Mouse (Mus musculus) spleen, adult 2 months (tissue): ENCODE results near the gene Castor1. TPM values are rescaled to one million over a fixed set of nuclear protein-coding genes. Genes with fewer than 3 reads are reported as not detected.

ENCODE experiments used
- DNase-seq, 2 experiments: peaks; one replicate each; pipeline versions ENCODE4 v3.0.0 to v3.0.0-alpha.2; 2012 to 2021; ENCODE audit warnings: low spot score in 2 of 2, low read depth in 1 of 2
- H3K27ac ChIP-seq: fragments of 200-500 bp; 2 replicates; pipeline ENCODE4 v1.5.1; 2012; ENCODE audit warnings: low read length, inconsistent platforms; ENCODE audit not compliant: insufficient read depth
- H3K27me3 ChIP-seq: fragments of 200-500 bp; 2 replicates; pipeline ENCODE4 v1.6.1; 2012; ENCODE audit warnings: mild to moderate bottlenecking, moderate library complexity, low read length, inconsistent platforms; ENCODE audit not compliant: control insufficient read depth, insufficient read depth
- H3K36me3 ChIP-seq: fragments of 200-500 bp; 2 replicates; pipeline ENCODE4 v1.6.1; 2012; ENCODE audit warnings: mild to moderate bottlenecking, low read length, inconsistent platforms; ENCODE audit not compliant: control insufficient read depth, insufficient read depth
- H3K4me1 ChIP-seq: fragments of 200-500 bp; 2 replicates; pipeline ENCODE4 v1.6.1; 2011; ENCODE audit warnings: inconsistent platforms; ENCODE audit not compliant: control insufficient read depth, insufficient read depth, insufficient read length
- H3K4me3 ChIP-seq: fragments of 200-500 bp; 2 replicates; pipeline ENCODE4 v1.5.1; 2011; ENCODE audit warnings: mild to moderate bottlenecking, inconsistent platforms; ENCODE audit not compliant: insufficient read depth, insufficient read length; ENCODE audit errors: extremely low read depth
- CTCF ChIP-seq: fragments of 200-500 bp; IDR thresholded peaks from 2 replicates; pipeline ENCODE4 v1.5.1; 2011; ENCODE audit warnings: mild to moderate bottlenecking, inconsistent platforms; ENCODE audit not compliant: insufficient read depth, insufficient read length, insufficient replicate concordance; ENCODE audit errors: extremely low read depth
- POLR2A ChIP-seq: fragments of 200-500 bp; IDR thresholded peaks from 2 replicates; pipeline ENCODE4 v1.6.1; 2011; ENCODE audit warnings: low read depth, low read length, inconsistent platforms
- WGBS: fragments of 180-500 bp; shearing (Covaris S2); methylation state at CpG from one replicate; pipeline ENCODE4 v1.1.7; 2018; 5-methylcytosine and 5-hydroxymethylcytosine counted together
- polyA plus RNA-seq: library from polyadenylated mRNA; depleted of rRNA; stranded (reverse); fragments of >200 nt; gene quantifications from 2 replicates; pipeline ENCODE4 v1.2.3, GENCODE M21; 2012

Castor1 gene
- polyA plus RNA-seq, 1 experiment, result 9.9 TPM

DNA sequence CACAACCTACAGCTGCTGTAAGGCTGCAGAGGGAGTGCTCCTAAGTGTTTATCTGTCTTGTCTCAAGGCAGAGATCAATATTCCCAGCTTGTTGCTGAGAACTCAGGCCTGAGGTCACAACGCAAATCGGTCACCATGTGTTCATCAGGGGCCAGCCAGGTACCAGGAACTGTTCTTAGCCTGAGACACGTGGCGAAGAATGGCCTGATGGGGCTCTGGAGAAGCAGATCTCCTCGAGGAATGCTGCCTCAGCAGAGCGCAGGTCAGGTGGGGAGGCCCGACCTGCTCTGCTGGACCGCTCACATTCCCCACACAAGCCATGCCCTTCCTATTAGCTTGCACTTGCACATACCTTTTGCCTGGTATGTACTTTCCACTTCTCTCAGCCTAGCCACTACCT, 21.4 kb upstream of the Castor1 start:
- Histone ChIP-seq H3K27ac (no peak overlapping the region), H3K4me1 (peaks cover 37% of the 10 kb centered on the region), H3K27me3 (no peaks in the 10 kb centered on the region), H3K4me3 (no peak overlapping the region), H3K36me3 (no peaks in the 10 kb centered on the region)
- 92% methylated on average over 8 of the region's 8 CpGs for WGBS
- no peak for TF ChIP-seq POLR2A
- no peak for TF ChIP-seq CTCF
- no peak for DNase-seq

DNA sequence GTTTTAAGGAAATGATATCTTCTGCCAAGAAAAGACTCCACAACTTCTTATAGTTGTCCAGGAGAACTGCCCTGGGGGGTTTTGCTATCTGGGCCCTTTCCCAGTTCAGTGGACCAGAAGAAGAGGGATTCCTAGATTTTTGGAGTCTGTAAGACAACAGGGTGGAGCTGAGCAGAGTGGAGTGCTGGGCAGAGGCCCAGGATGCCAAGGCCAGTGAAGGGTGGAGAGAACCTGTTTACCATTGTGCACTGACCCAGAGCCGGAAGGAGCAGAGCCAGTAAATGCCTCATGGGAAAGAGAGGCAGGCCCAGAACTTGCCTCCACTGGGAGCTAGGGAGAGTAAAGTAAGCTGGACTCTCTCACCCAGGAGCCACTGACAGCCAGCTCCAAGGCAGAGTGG, 20.3 kb upstream of the Castor1 start:
- Histone ChIP-seq H3K36me3 (no peaks in the 10 kb centered on the region), H3K27me3 (no peaks in the 10 kb centered on the region), H3K4me1 (peaks cover 43% of the 10 kb centered on the region), H3K27ac (peak overlapping the region; percentile 39; the same call in 1 of the 2 replicates), H3K4me3 (no peak overlapping the region)
- 53% methylated on average over 1 of the region's 1 CpGs for WGBS
- TF ChIP-seq CTCF (no peak), POLR2A (no peak)
- no peak for DNase-seq

DNA sequence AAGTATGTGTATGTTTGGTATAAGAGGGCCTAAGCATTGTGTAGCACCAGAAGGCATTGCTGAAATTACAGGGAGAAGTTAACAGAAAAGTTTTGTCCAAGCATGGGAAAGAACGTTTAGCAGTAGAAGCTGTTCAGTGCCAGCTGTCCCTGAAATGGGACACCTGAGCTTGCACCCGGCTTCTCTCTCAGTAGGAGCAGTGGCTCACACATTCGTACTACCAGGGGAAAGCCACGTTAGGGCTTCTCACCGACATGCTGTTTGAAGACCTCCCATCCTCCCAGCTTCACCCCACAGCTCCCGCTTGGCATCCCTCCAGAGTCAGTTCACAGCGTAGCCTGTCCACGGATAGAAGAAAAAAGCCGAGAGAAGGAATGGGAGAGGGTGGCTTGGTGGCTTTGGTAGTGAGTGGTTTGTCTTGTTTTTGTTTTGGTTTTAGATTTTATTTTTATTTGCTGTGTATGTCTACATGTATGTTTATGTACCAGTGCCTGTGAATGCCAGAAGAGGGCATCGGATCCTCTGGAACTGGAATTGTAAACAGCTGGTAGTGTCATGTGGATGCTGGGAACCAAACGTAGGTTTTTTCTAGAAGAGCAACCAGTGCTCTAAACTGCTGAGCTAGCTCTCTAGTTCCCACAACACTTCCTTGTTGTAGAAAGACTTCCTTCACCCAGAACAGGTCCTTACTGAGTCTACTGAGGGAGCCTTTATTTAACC, 15.9 kb upstream of the Castor1 start:
- peaks cover 25% of the 10 kb centered on the region for H3K4me1 ChIP-seq
- WGBS, result 79% methylated on average over 11 of the region's 11 CpGs
- TF ChIP-seq CTCF (no peak), POLR2A (no peak)
- H3K27me3 ChIP-seq, result no peaks in the 10 kb centered on the region
- no peak for DNase-seq
- H3K4me3 ChIP-seq, result no peak overlapping the region
- H3K27ac ChIP-seq, result peak overlapping the region; percentile 57
- H3K36me3 ChIP-seq, result peaks cover 4% of the 10 kb centered on the region

DNA sequence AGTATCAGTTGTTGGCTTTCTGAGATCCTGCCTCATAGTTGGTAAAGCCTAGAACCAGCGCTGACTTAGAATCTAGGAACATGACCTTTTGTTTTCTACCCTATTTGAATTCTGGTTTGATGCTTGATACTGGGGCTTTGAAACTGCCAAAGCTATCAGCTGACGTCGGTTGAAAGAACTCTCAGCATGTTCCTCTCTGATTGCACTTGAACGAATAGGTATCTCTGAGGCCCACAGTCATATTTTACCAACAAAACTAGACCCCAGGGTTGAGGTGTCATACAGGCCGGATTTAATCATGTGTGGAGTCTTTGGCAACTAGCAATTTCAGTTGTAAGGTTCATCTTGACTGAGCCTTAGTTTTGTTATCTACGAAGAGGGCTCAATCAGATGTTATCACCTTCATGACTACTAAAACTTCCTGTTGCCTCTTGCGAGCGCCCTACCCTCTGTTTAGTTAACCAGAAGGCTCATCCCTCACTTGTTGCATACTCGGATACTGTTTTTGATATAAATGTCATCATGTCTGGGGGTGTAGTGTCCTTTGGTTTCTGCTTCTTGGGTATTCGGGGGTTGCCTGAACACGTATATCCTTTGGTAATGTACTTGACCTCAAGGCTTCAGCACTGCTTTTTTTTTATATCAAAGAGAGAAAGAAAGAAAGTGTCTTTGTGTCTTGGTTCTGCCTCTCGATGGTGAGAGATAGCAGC, 14.9 kb upstream of the Castor1 start:
- Histone ChIP-seq H3K4me3 (no peak overlapping the region), H3K36me3 (peaks cover 6% of the 10 kb centered on the region), H3K27ac (peak overlapping the region; percentile 91), H3K4me1 (peaks cover 15% of the 10 kb centered on the region), H3K27me3 (no peaks in the 10 kb centered on the region)
- TF ChIP-seq POLR2A (no peak), CTCF (no peak)
- DNase-seq, result no peak
- 61% methylated on average over 12 of the region's 12 CpGs for WGBS

DNA sequence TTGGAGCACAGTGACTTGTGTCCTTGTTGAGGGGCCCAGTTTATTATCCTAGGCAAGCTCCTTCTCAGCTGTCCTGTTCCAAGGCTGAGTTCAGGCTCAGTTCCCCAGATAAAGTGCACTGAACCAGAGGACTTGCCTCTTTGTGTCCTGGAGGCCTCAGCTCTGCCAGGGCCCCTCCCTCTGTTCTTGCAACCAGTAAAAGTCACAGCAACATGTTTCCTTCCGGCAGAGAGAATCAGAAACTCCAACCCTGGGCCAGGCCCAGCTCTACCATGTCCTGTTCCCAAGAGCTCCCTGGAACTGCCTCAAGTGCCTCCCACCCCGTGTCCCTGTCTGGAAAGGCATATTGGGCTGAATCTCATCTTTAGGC, 14.3 kb upstream of the Castor1 start:
- Histone ChIP-seq H3K4me1 (peaks cover 13% of the 10 kb centered on the region), H3K27ac (peak overlapping the region; percentile 91), H3K27me3 (no peaks in the 10 kb centered on the region), H3K36me3 (peaks cover 11% of the 10 kb centered on the region), H3K4me3 (no peak overlapping the region)
- peak in 1 of 2 experiments; percentile 42 for DNase-seq
- 25% methylated on average over 2 of the region's 2 CpGs for WGBS
- TF ChIP-seq CTCF (no peak), POLR2A (peak; percentile 3; the same call in 1 of the 2 replicates)

DNA sequence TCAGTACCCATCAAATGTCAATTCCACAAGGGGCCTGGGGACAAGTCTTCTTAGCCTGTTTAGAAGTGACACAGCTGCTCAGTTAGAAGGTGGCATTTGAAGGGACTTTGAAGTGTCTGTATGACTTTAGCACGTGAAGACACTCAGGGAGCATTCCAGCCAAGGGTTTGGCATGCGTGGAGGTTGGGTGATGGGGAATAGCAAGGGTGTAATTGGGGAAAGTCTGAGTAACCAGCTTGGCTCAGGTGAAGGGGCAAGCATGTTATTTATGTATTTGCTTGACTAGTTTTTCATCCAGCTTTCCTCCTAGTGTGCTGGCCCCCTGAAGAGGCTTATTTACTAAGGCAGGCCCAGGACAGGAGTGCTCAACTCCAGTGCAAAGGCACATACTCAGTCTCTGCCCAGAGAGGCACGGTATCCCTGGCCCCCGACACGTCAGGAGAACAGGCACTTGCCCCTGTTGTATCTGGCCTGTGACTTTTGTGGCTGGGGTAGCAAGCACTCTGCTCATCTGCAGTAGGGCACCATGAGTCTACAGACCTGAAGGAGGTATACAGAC, 12.8 kb upstream of the Castor1 start:
- WGBS, result 94% methylated on average over 5 of the region's 5 CpGs
- TF ChIP-seq CTCF (no peak), POLR2A (no peak)

DNA sequence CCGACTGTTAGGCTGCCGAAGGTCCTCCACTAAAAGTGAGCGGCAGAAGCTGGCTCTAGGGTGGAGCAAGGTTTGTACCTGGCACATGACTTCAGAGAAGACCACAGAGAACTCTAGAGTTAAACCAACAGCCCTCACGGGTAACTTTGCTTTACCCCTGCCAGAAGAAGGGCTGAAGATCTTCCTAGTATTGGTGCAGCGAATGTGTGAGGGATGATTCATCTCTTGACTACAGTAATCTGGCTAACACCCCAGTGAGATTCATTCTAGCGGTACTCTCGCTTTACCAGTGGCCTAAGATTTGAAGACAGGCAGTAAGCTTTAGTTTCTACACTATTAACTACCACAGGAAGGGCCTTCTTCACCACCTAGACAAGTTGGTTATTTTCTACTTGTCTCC, 12.1 kb upstream of the Castor1 start:
- Histone ChIP-seq H3K27ac (peak overlapping the region; percentile 61; the same call in 1 of the 2 replicates), H3K4me1 (peaks cover 13% of the 10 kb centered on the region), H3K27me3 (no peaks in the 10 kb centered on the region), H3K4me3 (no peak overlapping the region), H3K36me3 (peaks cover 16% of the 10 kb centered on the region)
- DNase-seq, result no peak
- TF ChIP-seq CTCF (no peak), POLR2A (no peak)
- 67% methylated on average over 7 of the region's 7 CpGs for WGBS

More for the DNA sequence above, 12.8 kb upstream of the Castor1 start:
- no peak for DNase-seq
- Histone ChIP-seq H3K27ac (peak overlapping the region; percentile 61), H3K36me3 (peaks cover 11% of the 10 kb centered on the region), H3K27me3 (no peaks in the 10 kb centered on the region), H3K4me1 (peaks cover 13% of the 10 kb centered on the region), H3K4me3 (no peak overlapping the region)
